Mouse (Mus musculus) fibroblast of lung, adult 2 months (primary cell): ENCODE measurements around the gene Olfr675.
"Not testable (repeated sequence)": the region's sequence is repeated elsewhere in the genome, so short reads cannot be mapped to it uniquely, and the experiment has no call there.

ENCODE experiments used
- DNase-seq: peaks from one replicate; pipeline ENCODE4 v3.0.0-alpha.2; 2011; ENCODE audit warnings: low read depth

Gene Olfr675

GRCm38 (mm10) chr7:105028360-105028759 is at the start of gene Olfr675:
TSS of gene Olfr675 (minus strand) at chr7:105028460.
- DNase-seq, result no peak

GRCm38 (mm10) chr7:105064175-105064574 is 35.9 kb upstream of the Olfr675 start, which contains the start of gene Olfr678:
TSS of gene Olfr678 (plus strand) at chr7:105064475.
- no peak for DNase-seq

DNA sequence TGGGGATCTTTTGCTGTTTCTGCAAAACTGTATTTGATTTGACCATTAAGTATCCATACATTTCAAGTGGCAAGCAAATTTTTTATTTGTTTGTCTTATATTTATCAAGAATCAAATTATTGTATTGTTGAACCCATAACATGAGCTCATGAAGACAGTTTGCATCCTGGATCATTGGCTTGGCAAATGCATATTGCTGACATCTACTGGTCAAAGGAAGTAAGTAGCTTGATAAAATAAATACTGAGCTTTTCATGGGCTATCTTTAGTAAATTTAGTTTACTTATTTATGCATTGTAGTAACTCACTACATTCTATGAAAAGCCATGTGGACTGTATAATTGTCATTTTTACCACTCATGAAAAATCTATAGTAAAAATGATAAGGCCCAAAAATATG is 30.7 kb upstream of the Olfr675 start:
- no peak for DNase-seq

GRCm38 (mm10) chr7:105033836-105034235 is 5.6 kb upstream of the Olfr675 start:
- DNase-seq, result not testable (repeated sequence)

DNA sequence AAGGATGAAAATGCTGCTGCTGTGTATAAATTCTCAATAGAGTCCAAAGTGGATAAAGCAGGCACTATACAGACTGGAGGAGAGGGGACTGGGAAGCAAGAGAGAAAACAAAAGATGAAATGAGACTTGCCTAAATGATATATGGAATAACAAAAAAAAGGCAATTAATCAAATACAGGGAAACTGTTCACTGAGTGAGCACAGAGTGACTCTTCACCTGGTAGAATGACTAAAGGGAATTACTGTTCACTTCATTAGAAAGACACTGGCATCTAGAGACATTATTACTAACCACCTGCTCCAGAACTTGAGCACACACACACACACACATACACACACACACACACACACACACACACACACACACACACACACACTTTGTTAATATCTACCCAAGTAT is 4.1 kb upstream of the Olfr675 start, which contains the start of gene Olfr676:
Gene Olfr676, plus strand, starts transcription at position 301 of the 400 bp plus-strand sequence.
- no peak for DNase-seq

DNA sequence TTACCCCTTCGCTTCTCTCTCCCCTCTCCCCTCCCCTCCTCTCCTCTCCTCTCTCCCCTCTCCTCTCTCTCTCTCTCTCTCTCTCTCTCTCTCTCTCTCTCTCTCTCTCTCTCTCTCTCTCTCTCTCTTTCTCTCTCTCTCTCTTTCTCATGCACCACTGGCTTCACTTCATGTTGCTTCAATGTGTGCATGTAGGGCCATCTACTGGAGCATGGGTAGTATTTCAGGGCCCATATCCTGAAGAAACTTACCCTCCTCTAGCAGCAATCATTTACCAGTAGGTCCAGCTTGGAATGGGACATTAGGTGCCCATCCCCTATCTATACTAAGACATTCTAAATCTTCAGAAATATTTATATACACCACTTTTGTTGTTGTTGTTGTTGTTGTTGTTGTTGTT is 5.7 kb downstream of the Olfr675 start:
- no peak for DNase-seq

- DNase-seq, result no peak
Measured at GRCm38 (mm10) chr7:105001929-105002328, 26.3 kb downstream of the Olfr675 start, which contains the start of gene Olfr672. TSS of gene Olfr672 (minus strand) at chr7:105002029.

DNA sequence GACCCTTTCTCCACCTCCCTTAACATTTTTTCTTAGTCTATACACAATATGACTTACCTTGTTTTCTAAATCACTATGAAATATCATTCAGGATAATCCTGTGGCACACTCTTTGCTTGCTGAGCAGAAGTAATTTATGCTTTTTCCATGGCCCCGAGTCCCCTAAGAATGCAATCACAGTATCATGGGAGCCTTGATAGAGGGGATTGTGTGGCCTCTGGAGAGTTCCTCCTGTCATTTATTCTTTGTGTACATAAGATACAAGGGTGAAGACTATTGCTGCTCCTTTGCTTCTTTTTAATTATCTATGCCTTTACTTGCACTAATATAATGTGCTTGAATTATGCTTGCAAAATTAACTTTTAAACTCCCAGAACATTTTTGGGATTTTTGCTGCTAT is 49.2 kb downstream of the Olfr675 start, which contains the start of gene Olfr671:
Gene Olfr671, minus strand, starts transcription at position 101 of the 400 bp plus-strand sequence.
- no peak for DNase-seq

DNA sequence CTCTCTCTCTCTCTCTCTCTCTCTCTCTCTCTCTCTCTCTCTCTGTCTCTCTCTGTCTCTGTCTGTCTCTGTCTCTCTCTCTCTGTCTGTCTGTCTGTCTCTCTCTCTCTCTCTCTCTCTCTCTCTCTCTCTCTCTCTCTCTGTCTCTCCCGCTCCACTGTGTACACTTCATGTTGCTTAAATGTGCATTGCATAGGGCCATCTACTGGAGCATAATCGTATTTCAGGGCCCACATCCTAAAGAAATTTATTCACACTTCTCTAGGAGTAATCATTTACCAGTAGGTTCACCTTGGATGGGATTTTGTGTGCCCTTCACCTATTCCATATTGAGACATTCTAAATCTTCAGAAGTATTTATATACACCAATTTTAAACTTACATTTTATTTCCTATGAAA is 55.8 kb downstream of the Olfr675 start:
- DNase-seq, result not testable (repeated sequence)
